Mouse (Mus musculus): ENCODE measurements around the gene Pbxip1.
"Not testable (repeated sequence)": the region's sequence is repeated elsewhere in the genome, so short reads cannot be mapped to it uniquely, and the experiment has no call there.

Pbxip1 gene

DNA sequence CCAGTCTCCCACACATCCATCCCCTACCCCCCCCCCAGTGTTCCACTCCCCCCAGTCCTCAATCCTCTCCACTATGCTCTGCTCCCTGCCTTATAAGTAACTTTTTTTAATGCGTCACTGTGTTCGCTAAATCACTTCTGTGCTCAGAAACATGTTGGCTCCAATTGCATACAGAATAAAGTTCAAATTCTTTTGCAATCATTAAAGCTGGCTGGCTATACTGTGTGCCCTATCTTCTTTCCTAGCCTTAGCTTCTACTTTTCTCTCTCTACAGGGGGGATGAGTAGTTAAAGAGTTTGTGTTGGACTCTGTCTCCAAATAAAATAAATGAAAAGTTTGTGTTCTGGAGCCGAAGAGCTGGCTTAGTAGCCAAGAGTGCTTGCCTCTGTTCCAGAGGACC is 26.8 kb upstream of the Pbxip1 start:
- DNase-seq (ENCODE audit: low spot score in 2 of 2), result no peak

- DNase-seq (ENCODE audit: low spot score in 2 of 2), result no peak
Observed at GRCm38 (mm10) chr3:89410864-89411263, 25.6 kb upstream of the Pbxip1 start.

GRCm38 (mm10) chr3:89411490-89412393 is 24.8 kb upstream of the Pbxip1 start, which contains the start of gene Flad1:
Gene Flad1 (minus strand): TSS chr3:89411870.
- DNase-seq (ENCODE audit: low spot score in 2 of 2), result peak; percentile 100

GRCm38 (mm10) chr3:89416158-89416557 is 20.3 kb upstream of the Pbxip1 start:
- DNase-seq (ENCODE audit: low spot score in 2 of 2), result no peak

GRCm38 (mm10) chr3:89417131-89417530 is 19.4 kb upstream of the Pbxip1 start:
- no peak for DNase-seq (ENCODE audit: low spot score in 2 of 2)

DNA sequence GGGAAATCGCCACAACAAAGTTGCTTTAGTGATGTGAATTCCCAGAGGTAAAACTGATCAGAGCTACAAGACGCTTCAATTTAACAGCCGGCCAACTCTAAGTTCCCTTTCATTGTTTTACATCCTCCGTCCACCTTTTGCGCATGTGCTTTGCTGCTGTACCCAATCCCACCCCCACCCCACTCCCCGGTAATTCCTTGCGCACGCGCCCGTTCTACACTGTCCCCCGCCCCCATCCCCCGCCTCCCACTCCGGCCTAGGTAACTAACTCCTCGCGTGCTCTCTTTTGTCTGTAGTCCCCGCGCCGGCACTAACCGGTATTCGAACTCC is 18.7 kb upstream of the Pbxip1 start:
- no peak for DNase-seq (ENCODE audit: low spot score in 2 of 2)

DNA sequence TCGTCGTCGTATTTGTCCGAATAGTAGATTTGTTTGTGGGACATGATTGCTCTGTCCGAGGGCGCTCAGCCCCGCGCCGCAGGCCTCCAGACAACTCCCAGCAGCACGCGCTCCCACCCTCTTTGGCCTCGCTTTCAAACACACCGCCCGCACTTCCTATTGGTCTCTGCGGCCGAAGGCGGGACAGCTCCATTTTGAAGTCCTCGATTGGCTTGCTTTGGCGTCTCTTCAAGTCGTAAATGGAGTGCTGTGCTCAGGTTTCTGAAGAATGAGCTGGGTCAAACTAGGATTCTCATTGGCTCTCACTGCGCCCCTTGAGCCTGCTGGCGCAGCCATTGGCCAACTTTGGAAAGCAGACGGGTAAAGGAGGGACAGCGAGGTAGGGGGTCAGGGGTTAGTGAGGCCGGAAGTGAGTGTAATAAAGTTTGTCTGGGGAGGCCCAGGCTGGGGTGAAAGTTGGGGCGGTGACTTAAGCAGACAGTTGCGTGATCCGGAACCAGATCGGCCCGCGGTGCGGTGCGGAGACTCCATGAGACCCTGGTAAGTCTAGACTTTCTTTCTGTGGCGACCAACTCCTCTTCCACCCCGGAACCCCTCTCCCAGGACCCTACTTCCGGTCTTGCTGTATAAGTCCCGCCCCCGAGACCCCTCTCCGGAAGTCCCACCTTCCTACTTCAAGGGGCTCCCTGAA is 18.2 kb upstream of the Pbxip1 start, which contains the start of the genes Cks1b and Shc1:
Cks1b (minus strand) TSS at position 214 of the 691 bp plus-strand sequence.
Shc1 (plus strand) TSS at position 274 of the 691 bp plus-strand sequence.
- peak; percentile 87 to 96 for DNase-seq (ENCODE audit: low spot score in 2 of 2)

DNA sequence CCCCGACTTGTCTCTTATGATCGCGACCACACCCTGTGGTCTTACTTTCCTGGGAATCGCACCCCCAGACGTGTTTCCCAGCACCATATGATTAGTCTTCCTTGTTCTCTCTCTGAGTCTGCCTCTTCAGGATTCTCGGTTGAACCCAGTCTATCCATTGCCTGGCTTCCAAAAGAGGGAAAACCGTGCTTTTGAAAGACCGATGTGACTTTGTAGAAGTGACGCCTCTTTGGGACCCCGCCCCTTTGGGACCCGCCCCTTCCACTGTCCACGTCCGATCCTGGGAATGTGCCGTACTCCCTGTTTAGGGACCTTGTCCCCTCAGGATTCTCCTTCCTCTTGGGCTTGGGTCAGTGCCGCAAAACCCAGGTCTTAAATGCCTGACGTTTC is 17.6 kb upstream of the Pbxip1 start:
- DNase-seq (ENCODE audit: low spot score in 2 of 2), result no peak

GRCm38 (mm10) chr3:89419571-89419970 is 16.9 kb upstream of the Pbxip1 start:
- no peak for DNase-seq (ENCODE audit: low spot score in 2 of 2)

- DNase-seq (ENCODE audit: low spot score in 2 of 2), result no peak
Observed at GRCm38 (mm10) chr3:89419981-89420380, 16.5 kb upstream of the Pbxip1 start.

DNA sequence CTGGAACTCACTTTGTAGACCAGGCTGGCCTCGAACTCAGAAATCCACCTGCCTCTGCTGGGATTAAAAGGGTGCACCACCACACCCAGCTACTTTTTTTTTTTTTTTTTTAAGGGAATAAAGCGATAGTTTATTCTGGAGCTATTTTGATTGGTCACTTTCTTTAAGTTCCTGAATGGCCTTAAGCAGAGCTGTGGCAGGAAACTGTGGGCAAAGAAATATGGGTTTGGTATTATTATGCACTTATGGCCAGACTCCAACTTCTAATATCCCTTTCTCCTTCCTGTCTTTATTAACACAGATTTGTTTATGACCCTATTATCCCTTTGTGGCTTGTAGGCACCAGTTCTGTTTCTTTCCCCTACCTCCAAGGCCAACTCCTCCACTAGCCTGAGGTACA is 16.1 kb upstream of the Pbxip1 start:
- DNase-seq (ENCODE audit: low spot score in 2 of 2), result no peak

DNA sequence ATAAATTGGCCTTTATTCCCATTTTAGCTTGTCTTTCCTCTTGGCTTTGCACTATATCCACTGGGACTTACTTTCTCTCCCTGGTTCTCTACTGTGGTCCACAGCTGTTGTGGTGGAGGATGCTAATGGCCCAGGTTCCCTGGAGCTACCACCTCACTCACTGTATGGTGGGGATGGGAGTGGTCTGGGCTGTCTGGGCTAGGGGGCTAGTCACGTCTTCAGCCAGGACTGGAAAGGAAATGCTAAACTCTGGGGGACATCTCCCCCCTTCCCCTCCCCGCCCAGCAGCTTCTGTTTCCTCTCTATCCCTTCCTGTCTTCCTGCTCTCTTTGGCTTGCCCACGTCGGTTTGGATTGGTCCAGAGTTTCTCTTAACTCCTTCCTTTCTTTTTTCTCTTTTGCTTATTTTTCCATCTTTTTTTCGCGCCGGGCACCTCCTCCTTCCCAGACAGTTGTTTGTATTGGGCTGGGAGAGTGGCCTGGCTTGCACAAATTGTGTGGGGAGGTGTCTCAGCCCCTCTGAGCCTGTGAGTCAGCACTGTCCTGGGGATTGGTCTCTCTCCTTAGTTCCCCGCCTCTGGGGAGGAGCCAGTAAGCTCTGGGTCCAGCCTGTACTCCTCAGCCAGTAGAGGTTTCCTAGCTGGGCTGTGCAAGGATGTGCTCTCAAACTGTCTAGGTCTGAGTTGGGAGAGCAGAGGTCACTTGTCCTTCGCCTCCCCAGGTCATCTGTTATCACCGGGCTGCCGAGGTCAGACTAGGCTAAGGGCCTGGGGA is 15.3 kb upstream of the Pbxip1 start:
- DNase-seq (ENCODE audit: low spot score in 2 of 2), result peak; percentile 54 to 55

DNA sequence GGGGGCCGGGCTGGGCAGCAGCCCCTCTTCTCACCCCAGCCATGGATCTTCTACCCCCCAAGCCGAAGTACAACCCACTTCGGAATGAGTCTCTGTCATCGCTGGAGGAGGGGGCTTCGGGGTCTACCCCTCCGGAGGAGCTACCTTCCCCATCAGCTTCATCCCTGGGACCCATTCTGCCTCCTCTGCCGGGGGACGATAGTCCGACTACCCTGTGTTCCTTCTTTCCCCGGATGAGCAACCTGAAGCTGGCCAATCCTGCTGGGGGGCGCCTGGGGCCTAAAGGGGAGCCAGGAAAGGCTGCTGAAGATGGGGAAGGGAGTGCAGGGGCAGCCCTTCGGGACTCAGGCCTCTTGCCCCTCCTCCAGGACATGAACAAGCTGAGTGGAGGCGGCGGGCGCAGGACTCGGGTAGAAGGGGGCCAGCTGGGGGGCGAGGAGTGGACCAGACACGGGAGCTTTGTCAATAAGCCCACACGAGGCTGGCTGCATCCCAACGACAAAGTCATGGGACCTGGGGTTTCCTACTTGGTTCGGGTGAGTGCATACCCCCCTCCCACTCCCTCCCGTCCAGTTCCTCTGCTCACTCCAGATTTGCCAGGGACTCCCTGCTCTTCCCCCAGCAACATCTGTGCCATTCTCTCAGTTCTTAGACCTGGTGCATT is 14.6 kb upstream of the Pbxip1 start:
- no peak for DNase-seq (ENCODE audit: low spot score in 2 of 2)

DNA sequence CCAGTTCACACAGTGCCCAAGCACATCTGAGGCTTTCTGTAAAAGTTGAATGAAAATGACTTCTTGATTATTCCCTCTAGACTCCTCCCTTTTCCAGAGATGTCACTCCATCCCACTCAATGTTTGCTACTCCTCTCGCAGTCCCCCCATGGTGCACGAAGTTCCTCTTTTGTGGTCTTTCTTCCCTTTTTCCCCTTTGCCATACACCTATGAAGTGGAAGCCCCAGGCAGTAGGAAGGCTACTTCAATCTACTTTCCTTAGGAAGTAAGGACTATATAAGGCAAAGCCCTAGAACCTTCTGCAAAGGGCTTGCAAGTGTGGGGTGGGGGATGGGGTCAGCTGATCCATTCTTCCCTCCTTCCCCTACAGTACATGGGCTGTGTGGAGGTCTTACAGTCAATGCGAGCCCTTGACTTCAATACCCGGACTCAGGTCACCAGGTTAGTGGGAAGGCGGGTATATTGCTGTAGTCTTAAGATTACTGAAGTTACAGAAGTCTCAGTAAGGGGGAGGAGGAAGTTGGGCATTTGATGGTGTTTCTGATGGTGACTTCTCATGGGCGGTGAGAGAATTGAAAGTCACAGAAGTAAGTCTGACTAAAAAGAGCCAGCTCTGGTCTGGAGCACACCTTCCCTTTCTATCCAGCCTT is 13.8 kb upstream of the Pbxip1 start:
- DNase-seq (ENCODE audit: low spot score in 2 of 2), result no peak

GRCm38 (mm10) chr3:89424416-89425140 is 11.9 kb upstream of the Pbxip1 start:
- DNase-seq (ENCODE audit: low spot score in 2 of 2), result no peak

DNA sequence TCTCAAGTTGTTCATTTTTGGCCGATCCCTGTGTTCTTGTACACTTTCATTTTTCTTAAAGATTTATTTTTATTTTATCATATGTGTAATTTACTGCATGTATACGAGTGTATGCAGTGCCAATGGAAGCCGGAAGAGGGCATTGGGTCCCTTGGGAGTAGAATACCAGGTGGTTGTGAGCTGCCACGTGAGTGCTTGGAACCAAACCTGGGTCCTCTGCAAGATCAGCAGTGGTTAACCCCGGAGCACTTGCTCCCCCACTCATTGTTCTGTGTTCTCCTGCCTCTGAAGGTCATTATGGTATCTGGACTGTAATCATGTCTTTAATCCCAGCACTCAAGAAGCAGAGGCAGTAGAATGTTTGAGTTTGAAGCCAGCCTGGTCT is 11.4 kb upstream of the Pbxip1 start:
- no peak for DNase-seq (ENCODE audit: low spot score in 2 of 2)

DNA sequence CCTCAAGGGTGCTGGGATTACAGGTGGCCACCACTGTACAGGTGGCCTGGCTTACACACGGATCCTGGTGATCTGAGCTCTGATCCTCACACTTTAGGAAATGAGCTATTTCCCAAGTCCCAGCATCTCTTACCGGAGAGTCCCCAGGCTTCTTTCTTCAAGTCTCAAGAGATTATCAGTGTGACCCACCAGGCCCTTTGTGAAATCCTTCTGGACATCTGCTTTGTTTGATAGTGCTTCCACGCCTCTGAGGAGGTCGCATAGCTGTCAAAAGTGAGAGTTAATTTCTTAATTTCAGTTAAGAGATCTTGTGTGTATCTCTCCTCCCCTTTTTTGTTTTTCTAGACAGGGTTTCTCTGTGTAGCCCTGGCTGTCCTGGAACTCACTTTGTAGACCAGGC is 10.6 kb upstream of the Pbxip1 start:
- DNase-seq (ENCODE audit: low spot score in 2 of 2), result no peak

DNA sequence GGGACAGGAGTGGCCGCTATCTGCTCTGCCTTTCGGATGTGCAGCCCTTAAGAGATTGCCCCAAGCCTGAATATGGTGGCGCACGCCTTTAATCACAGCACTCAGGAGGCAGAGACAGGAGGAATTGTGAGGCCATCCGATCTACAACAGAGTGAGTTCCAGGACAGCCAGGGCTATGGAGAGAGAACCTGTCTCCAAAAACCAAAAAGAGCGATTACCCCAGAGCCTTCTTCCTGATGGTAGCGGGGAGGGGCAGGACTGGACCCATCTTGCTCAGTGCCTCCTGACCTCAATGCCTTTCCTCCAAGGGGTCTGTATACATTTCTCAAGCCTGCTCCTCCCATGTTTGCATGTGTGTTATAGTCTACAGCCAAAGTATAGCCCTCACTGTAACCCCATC is 7.5 kb upstream of the Pbxip1 start:
- DNase-seq (ENCODE audit: low spot score in 2 of 2), result not testable (repeated sequence)

GRCm38 (mm10) chr3:89430171-89431159 is 6.0 kb upstream of the Pbxip1 start, which contains the start of gene Pygo2:
Gene Pygo2 (plus strand): TSS chr3:89430214.
- peak; percentile 92 to 93 for DNase-seq (ENCODE audit: low spot score in 2 of 2)
